Mouse (Mus musculus) cerebellum, adult 18-20 months (tissue): ENCODE measurements at regions not wholly inside any gene's neighbourhood (a gene's known extent, or its start where the extent isn't known, plus 50 kb on each side); places are given as distances from the start of the nearest gene placed in this dataset.

Experiments used
- DNase-seq, 2 experiments: peaks; one replicate each; pipeline ENCODE4 v3.0.0; 2021

DNA sequence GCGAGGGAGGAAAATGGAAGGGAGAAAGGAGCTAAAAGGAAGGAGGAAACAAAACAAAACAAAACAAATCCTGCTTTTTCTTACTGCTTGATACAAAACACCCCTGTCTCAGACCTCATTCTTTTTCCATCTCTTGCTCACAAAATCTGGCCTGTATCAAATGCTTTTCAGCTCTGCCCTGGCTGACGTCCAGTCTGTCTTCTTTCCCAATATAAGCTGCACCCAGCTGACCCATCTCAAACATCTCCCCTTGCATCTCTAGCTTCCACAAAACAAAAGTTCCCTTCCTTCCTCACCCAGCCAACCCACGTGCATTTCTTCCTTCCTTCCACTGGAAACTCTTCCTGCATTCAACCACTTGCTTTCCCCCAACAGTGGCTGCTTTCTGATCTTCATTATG, 183.1 kb upstream of the Usp25 start:
- DNase-seq, result no peak

DNA sequence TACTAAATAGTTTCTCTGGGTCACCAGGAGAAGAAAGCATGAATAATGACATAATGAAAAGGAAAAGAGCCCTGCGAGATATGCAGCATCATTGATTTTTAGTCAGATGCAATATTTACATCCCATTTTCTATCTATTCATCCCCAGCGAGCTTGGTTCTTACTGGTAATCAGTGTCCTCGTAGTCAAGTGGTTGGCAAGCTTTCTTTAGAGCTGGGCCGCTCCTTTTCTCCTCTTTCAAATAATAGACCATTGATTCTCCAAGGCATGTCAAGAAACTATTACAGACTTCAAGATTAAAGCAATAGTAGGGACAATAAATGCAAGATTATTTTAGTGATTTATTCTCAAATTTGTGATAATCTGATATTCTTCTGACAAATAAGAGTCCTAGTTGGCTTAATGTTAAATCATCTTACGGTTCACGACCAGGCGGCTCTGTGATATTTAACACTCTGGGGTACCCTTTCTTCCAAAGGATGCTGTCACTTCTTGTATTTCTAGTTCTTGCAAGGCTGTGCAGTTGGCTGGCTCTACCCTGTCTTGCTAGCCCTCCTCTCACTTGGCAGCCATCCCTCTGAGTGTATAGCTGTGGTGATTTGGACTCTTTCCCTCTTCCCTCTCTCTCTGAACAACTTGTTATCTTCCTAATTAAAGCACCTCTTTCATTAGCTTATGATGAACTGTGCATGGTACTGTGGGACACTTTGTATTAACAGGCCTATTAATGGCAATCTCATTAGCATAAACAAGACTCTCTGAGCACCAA, 185.6 kb upstream of the Usp25 start:
- no peak for DNase-seq

- no peak for DNase-seq
Measured at GRCm38 (mm10) chr16:76821261-76821660, 192.2 kb upstream of the Usp25 start.

DNA sequence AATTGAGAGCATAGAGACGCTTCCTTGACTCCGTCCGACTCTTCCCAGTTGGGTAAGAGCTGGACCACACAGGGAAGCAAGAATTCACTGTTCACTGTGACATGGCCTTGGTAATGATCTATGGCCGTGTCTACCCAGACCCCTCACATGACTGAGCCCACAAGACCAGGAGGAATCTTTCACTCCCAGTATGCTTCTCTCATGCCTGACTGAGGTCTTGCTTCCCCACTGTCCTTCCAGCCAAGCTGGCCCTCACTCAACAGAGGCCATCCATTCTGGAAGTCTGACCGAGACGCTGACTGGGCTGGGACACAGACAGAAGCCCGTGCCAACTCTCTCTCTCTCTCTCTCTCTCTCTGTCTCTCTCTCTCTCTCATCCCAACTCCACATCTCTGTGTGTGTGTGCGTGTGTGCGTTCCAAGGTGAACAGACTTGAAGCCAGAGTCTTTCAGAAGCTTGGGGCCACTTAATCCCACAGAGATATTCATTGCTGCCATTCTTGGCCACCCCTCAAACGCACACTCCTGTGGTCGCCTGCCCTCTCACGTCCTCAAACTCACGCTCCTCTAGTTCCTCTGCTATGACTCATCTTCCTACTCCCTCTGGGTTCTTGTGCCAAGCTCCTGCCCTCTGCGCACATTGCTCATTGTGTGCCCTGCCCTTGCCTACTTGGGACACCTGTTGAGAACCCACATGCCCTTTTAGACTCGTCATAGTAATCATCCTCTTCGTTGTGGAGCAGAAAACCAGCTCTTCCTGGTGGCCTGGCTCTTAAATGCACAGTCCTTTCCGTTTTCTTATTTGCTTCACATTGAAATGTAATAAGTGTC, 197.2 kb upstream of the Usp25 start:
- no peak for DNase-seq

DNA sequence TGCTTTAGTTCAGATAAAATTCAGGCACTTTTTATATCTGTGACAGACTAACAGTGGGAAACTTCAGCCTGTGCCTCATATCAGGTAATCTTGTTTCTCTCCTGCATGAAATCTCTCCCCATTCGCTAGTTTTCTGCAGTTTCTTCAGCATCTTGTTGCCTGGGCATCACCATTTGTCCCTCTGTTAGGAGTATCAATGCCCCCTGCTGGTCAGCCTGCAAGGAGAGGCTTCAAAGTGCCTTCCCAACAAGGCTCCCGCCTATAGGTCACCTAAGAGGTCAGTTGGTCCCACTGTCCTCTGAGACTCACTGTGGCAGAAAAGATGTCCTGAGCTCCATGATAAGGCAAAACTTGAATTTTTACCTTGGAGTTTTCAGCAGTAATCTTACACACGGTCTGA, 209.8 kb upstream of the Usp25 start:
- peak in 1 of 2 experiments; percentile 5 for DNase-seq

GRCm38 (mm10) chr16:76786405-76787155, 226.9 kb upstream of the Usp25 start:
- DNase-seq, result peak; percentile 10 to 12

DNA sequence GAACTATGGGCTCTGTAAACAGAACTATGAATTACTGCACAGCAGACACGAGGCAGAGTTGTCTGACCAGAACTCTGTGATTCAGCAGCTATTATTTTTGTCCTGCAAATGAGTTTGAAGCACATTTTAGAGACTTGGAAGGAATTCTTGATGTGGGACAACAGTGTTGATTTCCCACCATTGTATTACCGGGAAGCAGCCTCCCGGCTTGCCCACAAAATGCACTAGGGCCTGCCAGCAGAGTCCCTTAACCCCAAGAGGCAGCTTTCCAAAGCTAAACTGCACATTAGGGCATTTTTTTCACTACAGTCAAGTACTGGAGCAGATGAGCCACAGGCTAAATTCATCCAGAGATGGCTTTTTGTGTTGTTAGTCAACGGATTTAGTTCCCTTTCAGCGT, 230.8 kb upstream of the Usp25 start:
- no peak for DNase-seq

DNA sequence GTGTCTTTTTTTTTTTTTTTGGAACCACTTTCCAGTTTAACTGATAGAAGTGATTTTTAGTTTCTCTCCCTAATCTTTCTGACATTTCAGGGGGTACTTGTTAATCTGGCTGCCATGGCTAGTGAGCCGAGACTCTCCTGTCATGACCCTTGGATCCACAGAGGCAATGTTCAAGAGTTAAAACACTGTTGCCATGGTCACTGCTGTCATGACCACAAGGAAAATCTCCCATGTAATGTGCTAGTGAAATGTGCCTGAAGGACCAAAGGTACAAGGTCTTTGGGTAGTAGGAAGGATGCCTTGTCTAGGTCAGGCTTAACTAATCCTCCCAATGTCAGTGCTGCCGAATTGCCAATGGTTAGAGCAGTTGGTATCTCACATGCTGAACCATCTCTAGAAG, 237.7 kb upstream of the Usp25 start:
- DNase-seq, result no peak

DNA sequence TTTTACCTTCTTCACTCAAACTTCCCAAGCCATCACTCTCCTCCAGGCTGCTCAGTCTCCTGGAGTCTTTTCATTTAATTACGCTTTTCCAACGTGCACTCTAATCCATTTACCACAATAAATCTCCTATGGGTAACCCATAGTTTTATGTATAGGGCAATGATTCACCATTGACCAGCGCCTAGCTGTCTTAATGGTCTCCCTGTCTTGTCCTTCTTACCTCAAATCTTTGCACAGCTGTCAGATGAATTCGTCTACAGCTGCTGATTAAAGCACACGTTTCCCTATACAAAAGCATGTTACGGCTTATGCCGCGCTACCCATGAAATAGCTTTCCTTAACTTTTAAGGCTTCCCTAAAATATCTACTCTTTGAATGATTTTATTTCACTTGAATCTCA, 239.5 kb upstream of the Usp25 start:
- DNase-seq, result no peak

DNA sequence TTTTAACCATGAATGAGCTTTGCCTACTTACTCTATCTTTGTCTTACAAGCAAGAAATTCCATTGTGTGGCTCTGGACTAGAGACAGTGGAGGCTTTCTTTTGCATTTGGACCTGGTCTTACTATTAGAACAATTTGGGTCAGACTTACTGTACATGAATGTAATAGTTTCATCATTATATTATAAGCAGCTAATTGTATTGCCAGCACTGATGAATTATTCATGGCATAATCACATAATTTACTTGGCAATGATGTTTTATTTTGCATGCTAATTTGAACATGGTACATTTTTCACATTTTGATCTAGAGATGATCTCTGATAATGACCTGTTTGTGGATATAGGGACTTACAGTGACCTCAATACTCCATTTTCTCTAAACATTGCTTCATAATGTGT, 240.0 kb upstream of the Usp25 start:
- DNase-seq, result no peak

DNA sequence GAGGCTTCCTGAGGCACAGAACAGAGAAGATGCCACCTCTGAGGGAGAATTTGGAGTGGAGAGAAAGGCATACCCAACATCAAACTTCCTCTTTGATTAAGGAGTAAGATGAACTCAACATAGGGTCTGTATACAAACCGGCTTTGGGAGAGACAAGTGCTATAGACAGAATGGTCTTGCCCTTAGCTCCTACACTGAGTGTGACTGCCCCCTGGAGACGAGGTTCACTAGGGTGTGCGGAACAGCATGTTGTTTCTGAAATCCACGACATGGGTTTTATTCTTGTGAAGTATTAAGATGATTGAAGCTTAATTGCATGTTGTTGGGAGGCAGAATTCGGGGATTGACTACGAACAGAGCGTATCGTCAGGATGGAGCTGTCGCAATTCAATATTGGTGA, 244.9 kb upstream of the Usp25 start:
- no peak for DNase-seq

DNA sequence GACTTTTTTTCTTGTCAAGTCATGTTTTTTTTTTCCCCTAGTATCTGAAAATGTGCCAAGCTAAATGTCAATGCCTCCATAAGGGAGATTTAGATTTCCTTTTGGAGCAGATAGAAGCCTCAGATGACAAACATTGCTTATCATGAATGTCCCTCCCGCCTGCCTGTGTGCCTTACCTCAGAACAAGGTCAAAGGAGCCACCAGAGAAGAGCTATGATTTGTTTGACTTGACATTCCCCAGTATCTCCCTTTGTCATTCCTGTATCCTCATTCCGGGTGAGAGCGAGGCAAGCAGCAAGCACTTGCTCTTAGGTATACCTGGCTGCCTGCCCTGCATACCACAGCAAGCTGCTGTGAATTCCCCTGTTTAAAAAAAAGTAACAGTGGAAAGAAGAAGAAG, 246.9 kb upstream of the Usp25 start:
- no peak for DNase-seq

GRCm38 (mm10) chr16:76765536-76765935, 248.0 kb upstream of the Usp25 start:
- DNase-seq, result no peak

DNA sequence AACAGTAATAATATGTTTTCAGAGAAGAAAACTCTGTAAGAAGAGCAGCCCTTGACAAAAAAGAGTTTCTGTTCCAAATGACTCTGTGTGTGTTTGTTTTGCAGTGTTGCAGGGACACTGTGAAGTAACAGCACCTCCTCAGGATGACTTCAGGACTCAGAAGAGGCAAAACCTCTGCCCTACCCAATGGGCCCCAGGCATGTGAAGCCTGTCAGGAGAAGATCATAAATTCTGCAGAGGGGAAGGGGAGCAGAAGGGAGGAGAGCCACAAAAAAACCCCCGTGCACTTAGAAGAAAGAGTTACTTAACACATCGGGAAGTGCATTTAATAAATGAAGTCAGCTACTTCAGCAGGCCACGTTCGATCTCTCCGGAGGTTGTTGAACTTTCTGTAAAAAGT, 248.5 kb upstream of the Usp25 start:
- DNase-seq, result no peak

GRCm38 (mm10) chr16:76762619-76763283, 250.8 kb upstream of the Usp25 start:
- DNase-seq, result no peak

GRCm38 (mm10) chr16:76761848-76762247, 251.7 kb upstream of the Usp25 start:
- DNase-seq, result no peak

- no peak for DNase-seq
Measured at GRCm38 (mm10) chr16:76761004-76761403, 252.5 kb upstream of the Usp25 start.

- DNase-seq, result no peak
Measured at GRCm38 (mm10) chr16:76754871-76755270, 258.6 kb upstream of the Usp25 start.

GRCm38 (mm10) chr16:76746385-76746784, 267.1 kb upstream of the Usp25 start:
- no peak for DNase-seq

GRCm38 (mm10) chr16:76741141-76741540, 272.4 kb upstream of the Usp25 start:
- peak in 1 of 2 experiments; percentile 2 for DNase-seq

DNA sequence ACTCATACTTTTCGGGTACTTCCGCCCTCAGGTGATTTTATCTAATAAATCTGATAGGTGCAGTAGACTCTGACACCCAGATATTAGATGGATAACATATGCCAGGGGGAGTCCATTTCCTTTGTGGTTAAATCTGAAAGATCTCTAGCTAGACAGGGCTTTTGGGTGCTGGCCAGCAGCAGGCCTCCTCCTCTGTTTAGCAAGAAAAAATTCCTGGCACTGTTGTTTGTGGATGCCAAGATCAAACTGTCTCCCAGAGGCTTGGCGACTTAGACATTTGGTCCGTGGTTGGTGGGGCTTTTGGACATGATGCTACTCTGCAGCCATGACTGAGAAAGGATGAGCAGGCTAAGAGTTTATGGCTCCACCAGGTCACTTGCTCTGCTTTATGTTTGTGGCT, 287.5 kb upstream of the Usp25 start:
- DNase-seq, result no peak

- DNase-seq, result no peak
Measured at GRCm38 (mm10) chr16:76725271-76725670, 288.2 kb upstream of the Usp25 start.

DNA sequence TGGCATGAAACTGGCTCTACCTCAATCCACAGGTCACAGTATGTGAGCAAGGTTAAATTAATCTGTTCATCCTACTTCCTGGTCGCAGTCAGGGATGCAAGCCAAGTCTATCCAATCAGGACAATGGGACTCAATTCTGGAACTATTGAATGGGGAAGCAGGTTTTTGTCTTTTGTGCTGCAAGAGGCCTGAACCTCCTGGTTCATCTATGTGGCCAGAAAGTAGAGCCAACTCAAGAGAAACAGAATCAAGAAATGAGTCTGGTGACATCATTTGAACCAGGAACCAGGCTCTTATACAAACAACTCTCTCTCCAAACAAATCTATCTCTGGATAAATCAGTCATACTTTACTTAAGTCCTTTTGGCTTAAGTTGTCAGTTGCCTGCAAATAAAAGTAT, 294.7 kb upstream of the Usp25 start:
- no peak for DNase-seq
